9 mouse cellular contexts compared by ENCODE assay signal in genomic region chr9:66787821-66788220, GRCm38 (mm10). TPM values are rescaled to one million over a fixed set of nuclear protein-coding genes. Genes with fewer than 3 reads are reported as not detected.
DNase-seq lines count a peak whose midpoint lies in the region; ATAC-seq and TF ChIP-seq lines count a peak whose summit lies in the region.
"Had no signal": no experiment of that assay in that cellular context is flagged by ENCODE, and none has a peak within 500 bp of the region (broad histone marks: within the 10 kb centered on the region; RNA-seq: fewer than 3 reads in every experiment).

No protein-coding gene starts in this region.

- no peak overlapping the region for H3K4me2 ChIP-seq in lung, postnatal 0 days (replicated peaks; ENCODE audit: low read depth, low read length)
- H3K4me2 ChIP-seq: neural tube, embryonic 13.5 days had no signal

- whole genome bisulfite sequencing in lung, postnatal 0 days = 6% methylated on average over 2 of the region's 2 CpGs
- WGBS in lung, adult 2 months = 12% methylated on average over 2 of the region's 2 CpGs

- H3K4me1 ChIP-seq in lung, postnatal 0 days (ENCODE audit: insufficient read depth, low read depth, low read length) = no peaks in the 10 kb centered on the region
- H3K4me1 ChIP-seq in lung, adult 2 months (ENCODE audit: control insufficient read depth, insufficient read depth, low read length) = no peaks in the 10 kb centered on the region
- H3K4me1 ChIP-seq: neural tube, embryonic 13.5 days had no signal

- H3K27ac ChIP-seq in gastrocnemius, adult 2 months = no peak overlapping the region
- no peak overlapping the region for H3K27ac ChIP-seq in lung, postnatal 0 days (ENCODE audit: low read length)
- H3K27ac ChIP-seq: neural tube, embryonic 13.5 days had no signal

- no peak overlapping the region for H3K4me3 ChIP-seq in gastrocnemius, adult 2 months
- H3K4me3 ChIP-seq in lung, postnatal 0 days (ENCODE audit: low read depth, low read length) = no peak overlapping the region
- H3K4me3 ChIP-seq in lung, adult 2 months (replicated peaks; ENCODE audit: extremely low read depth, low read depth, low read length) = no peak overlapping the region
- H3K4me3 ChIP-seq: neural tube, embryonic 13.5 days had no signal

- intact Hi-C loops in gastrocnemius, adult 2 months (cut with DNase I) = loop anchor here (1.0 to 5.0 kb wide), 2 partner anchors 81 to 142 kb away; no protein-coding TSS in a partner anchor

- no peak for DNase-seq in gastrocnemius, adult 2 months
- DNase-seq in gastrocnemius, postnatal 25 days = no peak
- peak; percentile 80 for DNase-seq in lung, postnatal 0 days (ENCODE audit: low spot score)
- no peak for DNase-seq in lung, adult 2 months
- peak; percentile 73 for DNase-seq in adipocyte (ENCODE audit: low spot score)
- DNase-seq in retina, adult 2 months (ENCODE audit: low read depth, low spot score) = peak; percentile 18
- no peak for DNase-seq in testis, postnatal 14 days (ENCODE audit: low spot score)
- DNase-seq in urinary bladder, postnatal 36 days (ENCODE audit: low spot score in 2 of 2) = no peak

- TF ChIP-seq EP300 in lung, postnatal 0 days (IDR thresholded peaks at IDR 0.05) = no peak

- peak; percentile 86 for TF ChIP-seq CTCF in gastrocnemius, adult 2 months (IDR thresholded peaks at IDR 0.05)
- TF ChIP-seq CTCF in lung, postnatal 0 days (IDR thresholded peaks at IDR 0.05) = peak; percentile 75
- TF ChIP-seq CTCF in lung, adult 2 months (IDR thresholded peaks at IDR 0.05; ENCODE audit: insufficient read depth, low read length) = no peak

- H3K27me3 ChIP-seq in lung, postnatal 0 days (replicated peaks; ENCODE audit: insufficient read depth, low read length) = no peaks in the 10 kb centered on the region
- H3K27me3 ChIP-seq: neural tube, embryonic 13.5 days had no signal

- no peak overlapping the region for H3K9ac ChIP-seq in lung, postnatal 0 days (replicated peaks; ENCODE audit: low read depth)
- H3K9ac ChIP-seq: neural tube, embryonic 13.5 days had no signal

- no peaks in the 10 kb centered on the region for H3K9me3 ChIP-seq in lung, postnatal 0 days (ENCODE audit: low read length)
- H3K9me3 ChIP-seq: neural tube, embryonic 13.5 days had no signal

- no peaks in the 10 kb centered on the region for H3K36me3 ChIP-seq in lung, postnatal 0 days (ENCODE audit: insufficient read depth, low read length)

- TF ChIP-seq POLR2A in lung, adult 2 months (IDR thresholded peaks at IDR 0.05; ENCODE audit: borderline replicate concordance, extremely low read depth, low read depth, low read length) = no peak

- ATAC-seq in lung, postnatal 0 days = no peak

RNA-seq across cellular contexts. Expression of gene Aph1b, which starts 7.5 kb away (rescaled TPM):
- total RNA-seq in gastrocnemius, adult 2 months (2021) = 1 to 10 TPM; 1.1 to 2.0 TPM
- 1 to 10 TPM; 1.6 to 3.1 TPM for total RNA-seq in gastrocnemius, postnatal 25 days (2021)
- polyA plus RNA-seq in lung, postnatal 0 days (2015; fragmentation: Nextera tagmentation; extraction: Ambion mirVana) = 4.4 and 6.3 TPM in 2 replicates
- polyA plus RNA-seq in lung, adult 2 months (2012; rRNA removed) = 3.4 and 4.6 TPM in 2 replicates

RNA-seq across cellular contexts. Expression of gene Gm10647, which starts 9.0 kb away (rescaled TPM):
- not detected for total RNA-seq in gastrocnemius, adult 2 months (2021)
- under 1 TPM in 1 of 2 experiments, not detected in 1; 0.35 TPM for total RNA-seq in gastrocnemius, postnatal 25 days (2021)
- polyA plus RNA-seq in lung, postnatal 0 days (2015; fragmentation: Nextera tagmentation; extraction: Ambion mirVana) = 0.27 and 0.51 TPM in 2 replicates
- 0.10 and 0.17 TPM in 2 replicates for polyA plus RNA-seq in lung, adult 2 months (2012; rRNA removed)

RNA-seq across cellular contexts. Expression of gene Aph1c, which starts 46.7 kb away (rescaled TPM):
- under 1 TPM; 0.31 to 0.51 TPM for total RNA-seq in gastrocnemius, adult 2 months (2021)
- total RNA-seq in gastrocnemius, postnatal 25 days (2021) = 1 to 10 TPM in 1 of 2 experiments, under 1 TPM in 1; 0.54 to 1.3 TPM
- 10.5 and 11.7 TPM in 2 replicates for polyA plus RNA-seq in lung, postnatal 0 days (2015; fragmentation: Nextera tagmentation; extraction: Ambion mirVana)
- polyA plus RNA-seq in lung, adult 2 months (2012; rRNA removed) = 1.6 and 4.6 TPM in 2 replicates

Comparison
In these comparisons a context has a peak if more than half of its experiments do, and no peak if none do; other contexts are left out.
1. DNase-seq: peak in lung, postnatal 0 days (single experiment), adipocyte (single experiment) and retina, adult 2 months (single experiment); none in gastrocnemius, adult 2 months (single experiment), gastrocnemius, postnatal 25 days (single experiment), lung, adult 2 months (single experiment), testis, postnatal 14 days (single experiment) and urinary bladder, postnatal 36 days (0 of 2).